Mouse (Mus musculus) brain, embryonic 14.5 days (tissue): ENCODE data around the gene Ptpra.

Experiments used
- CTCF ChIP-seq: fragments of 200-500 bp; IDR thresholded peaks from 2 replicates; pipeline ENCODE4 v1.5.1; 2012; ENCODE audit warnings: inconsistent platforms, mild to moderate bottlenecking, moderate library complexity, borderline replicate concordance; ENCODE audit not compliant: insufficient read depth, insufficient read length; ENCODE audit errors: extremely low read depth
- POLR2A ChIP-seq: fragments of 200-500 bp; IDR thresholded peaks from 2 replicates; pipeline ENCODE4 v1.6.1; 2012; ENCODE audit warnings: mild to moderate bottlenecking, inconsistent platforms, borderline replicate concordance; ENCODE audit not compliant: poor library complexity, insufficient read depth, insufficient read length, severe bottlenecking; ENCODE audit errors: extremely low read depth

GRCm38 (mm10) chr2:130589157-130589556 is 139.1 kb downstream of the Ptpra start:
- TF ChIP-seq POLR2A (no peak), CTCF (no peak)
